Mouse (Mus musculus): ENCODE measurements around the gene Ddx19b. TPM values are rescaled to one million over a fixed set of nuclear protein-coding genes. Genes with fewer than 3 reads are reported as not detected.
A peak's percentile ranks its signal among the peaks of the same experiment; 100 is the strongest.
"Not testable (repeated sequence)": the region's sequence is repeated elsewhere in the genome, so short reads cannot be mapped to it uniquely, and the experiment has no call there.

Gene Ddx19b
- polyA plus RNA-seq, 1 experiment from 2014 or later = 4.3 TPM

DNA sequence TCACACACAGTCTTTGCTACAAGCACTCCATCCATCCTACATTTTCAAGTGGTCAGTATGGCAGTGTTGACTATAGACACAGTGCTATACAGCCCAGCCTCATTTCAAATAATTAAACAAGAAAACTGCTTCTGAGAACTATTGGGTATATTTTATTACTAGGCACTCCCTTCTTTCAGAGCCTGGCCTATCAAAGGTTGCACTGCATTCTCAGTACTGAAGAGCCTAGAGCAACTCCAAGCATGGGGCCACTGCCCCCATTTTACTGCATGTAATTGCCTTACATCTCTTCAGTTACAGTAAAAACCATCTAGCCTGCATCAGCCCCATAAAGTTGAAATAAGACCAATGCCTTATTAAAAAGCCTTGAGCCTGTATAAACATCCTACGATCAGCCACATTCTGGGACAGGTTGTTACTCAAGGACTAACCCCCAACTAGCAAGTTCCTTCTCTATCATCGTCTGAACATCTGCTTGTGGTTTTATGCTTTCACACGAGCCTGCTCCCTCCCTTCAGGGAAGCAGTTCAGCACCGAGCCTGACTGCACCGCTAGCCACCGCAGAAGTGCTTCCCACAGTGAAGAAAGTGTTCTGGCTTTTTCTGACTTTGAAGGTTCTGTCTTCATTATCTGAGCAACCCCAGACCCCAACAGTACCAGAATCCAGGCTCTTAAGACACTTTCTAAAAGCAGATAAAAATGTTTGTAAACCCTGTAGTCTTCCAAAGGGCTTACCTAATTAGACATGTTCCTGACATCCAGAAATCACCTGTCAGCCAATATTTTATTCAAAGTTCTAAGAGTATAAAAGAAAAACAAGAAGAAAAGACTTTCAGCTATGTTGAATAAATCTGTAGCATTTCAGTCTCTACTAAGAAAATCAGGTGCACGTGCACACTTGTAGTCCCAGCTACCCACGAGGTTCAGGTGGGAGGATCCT, 43.5 kb downstream of the Ddx19b start:
- no peaks in the 10 kb centered on the region for H3K4me1 ChIP-seq
- H3K9ac ChIP-seq = no peak overlapping the region
- H3K27me3 ChIP-seq = no peaks in the 10 kb centered on the region
- peaks cover 92% of the 10 kb centered on the region for H3K36me3 ChIP-seq
- H3K4me2 ChIP-seq = no peak overlapping the region
- no peak overlapping the region for H3K27ac ChIP-seq
- 71% methylated on average over 8 of the region's 8 CpGs for WGBS
- no peaks in the 10 kb centered on the region for H3K9me3 ChIP-seq
- no peak overlapping the region for H3K4me3 ChIP-seq
- ATAC-seq (ENCODE audit: insufficient number of reproducible peaks, insufficient read depth, low FRiP score, low TSS enrichment, low read depth) = no peak

DNA sequence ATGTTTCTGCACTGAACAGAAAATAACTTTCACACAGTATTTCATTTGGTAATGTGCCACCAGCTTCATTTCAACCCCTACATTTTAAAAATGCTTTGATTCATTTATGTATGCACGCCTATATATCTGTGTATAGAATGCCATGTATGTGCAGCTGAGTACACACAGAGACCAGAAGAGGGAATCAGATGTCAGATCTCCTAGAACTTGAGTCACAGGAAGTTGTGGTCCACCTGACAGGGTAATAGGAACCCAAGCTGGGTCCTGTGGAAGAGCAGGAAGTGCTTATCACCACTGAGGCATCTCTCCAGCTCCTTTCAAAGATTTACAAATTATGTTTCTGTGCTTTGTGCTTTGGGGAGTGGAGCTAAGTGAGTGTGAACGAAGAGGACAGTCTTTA, 50.2 kb downstream of the Ddx19b start:
- H3K36me3 ChIP-seq = peaks cover 75% of the 10 kb centered on the region
- no peak overlapping the region for H3K27ac ChIP-seq
- no peaks in the 10 kb centered on the region for H3K27me3 ChIP-seq
- H3K9ac ChIP-seq = no peak overlapping the region
- ATAC-seq (ENCODE audit: insufficient number of reproducible peaks, insufficient read depth, low FRiP score, low TSS enrichment, low read depth) = no peak
- H3K4me2 ChIP-seq = no peak overlapping the region
- no peaks in the 10 kb centered on the region for H3K9me3 ChIP-seq
- no peak overlapping the region for H3K4me3 ChIP-seq
- WGBS = 90% methylated on average over 2 of the region's 2 CpGs
- H3K4me1 ChIP-seq = no peaks in the 10 kb centered on the region

DNA sequence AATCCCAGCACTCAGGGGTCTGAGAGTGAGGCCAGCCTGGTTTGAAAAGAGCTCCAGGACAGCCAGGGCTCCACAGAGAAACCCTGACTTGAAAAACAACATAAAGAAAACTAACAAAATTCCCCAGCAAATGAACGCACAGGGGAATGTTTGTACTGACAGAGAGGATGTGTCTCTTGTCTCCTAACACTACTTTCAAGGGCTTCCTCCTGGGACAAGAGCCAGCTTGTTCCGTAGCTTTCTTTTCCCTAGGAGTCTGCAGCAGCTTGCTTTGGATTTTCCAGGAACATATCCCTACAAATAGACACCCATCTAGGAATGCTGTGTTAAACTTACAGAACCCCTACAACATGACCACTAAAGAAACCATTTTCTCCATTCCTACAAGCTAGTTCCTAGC, 53.6 kb downstream of the Ddx19b start:
- WGBS = 82% methylated on average over 2 of the region's 2 CpGs
- ATAC-seq (ENCODE audit: insufficient number of reproducible peaks, insufficient read depth, low FRiP score, low TSS enrichment, low read depth) = not testable (repeated sequence)

DNA sequence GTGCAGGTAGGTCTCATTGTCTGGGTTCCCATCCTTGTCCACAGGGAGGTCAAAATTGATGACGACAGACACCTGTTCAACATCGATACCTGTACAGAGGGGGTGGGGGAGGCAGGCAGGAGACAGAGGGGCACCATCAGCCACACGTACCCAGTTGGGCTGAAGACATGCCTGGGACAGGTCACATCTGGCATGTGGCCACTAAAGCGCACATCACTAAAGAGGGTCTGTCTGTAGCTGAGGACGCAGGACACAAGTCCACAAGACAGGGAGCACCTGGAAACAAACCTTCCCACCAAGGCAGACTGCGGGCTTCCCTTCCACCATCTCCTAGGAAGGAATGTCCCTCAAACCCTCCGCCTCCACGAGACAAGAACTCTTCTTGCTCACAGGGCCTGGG, 55.0 kb downstream of the Ddx19b start:
- peaks cover 69% of the 10 kb centered on the region for H3K36me3 ChIP-seq
- not testable (repeated sequence) for H3K9ac ChIP-seq, H3K4me1 ChIP-seq

More for the DNA sequence above, 53.6 kb downstream of the Ddx19b start:
- H3K27me3 ChIP-seq, H3K4me2 ChIP-seq, H3K9ac ChIP-seq, H3K4me3 ChIP-seq, H3K9me3 ChIP-seq, H3K4me1 ChIP-seq, H3K27ac ChIP-seq: not testable (repeated sequence)
- H3K36me3 ChIP-seq = peaks cover 72% of the 10 kb centered on the region

DNA sequence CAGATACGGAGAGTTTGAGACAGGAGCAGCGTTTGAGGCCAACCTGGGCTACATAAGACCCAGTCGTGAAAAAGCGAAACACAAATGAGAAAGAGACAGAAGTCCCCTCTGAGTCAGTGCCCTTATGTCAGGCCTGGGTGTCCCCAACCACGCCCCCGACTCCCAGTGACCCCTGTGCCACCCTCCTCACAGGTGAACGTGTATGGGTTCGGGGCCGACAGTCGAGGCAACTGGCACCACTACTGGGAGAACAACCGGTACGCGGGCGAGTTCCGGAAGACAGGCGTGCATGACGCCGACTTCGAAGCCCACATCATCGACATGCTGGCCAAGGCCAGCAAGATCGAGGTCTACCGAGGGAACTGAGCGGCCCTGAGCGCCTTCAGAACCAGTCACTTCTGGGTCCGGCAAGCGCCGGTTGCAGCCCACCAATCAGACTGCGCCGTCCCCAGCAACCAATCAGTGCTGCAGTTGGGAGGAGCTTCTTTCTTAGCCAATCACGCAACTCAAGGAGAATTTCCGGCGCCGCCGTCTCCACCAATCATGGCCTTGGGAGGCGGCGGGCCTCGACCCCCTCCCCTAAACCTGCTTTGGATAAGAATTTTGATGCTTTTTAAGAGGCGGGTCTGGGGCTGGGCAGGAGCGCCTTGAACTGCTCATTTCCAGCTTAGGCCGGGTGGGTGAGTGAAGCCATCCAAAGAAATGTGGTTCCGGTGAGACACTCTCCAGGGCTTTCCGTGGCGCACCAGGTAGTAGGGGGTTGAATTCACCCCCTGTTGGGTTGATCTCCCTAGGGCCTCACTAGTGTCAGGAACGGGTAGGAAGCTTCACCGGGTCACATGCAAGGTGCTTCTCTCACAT, 61.4 kb downstream of the Ddx19b start:
- Histone ChIP-seq H3K27me3 (no peaks in the 10 kb centered on the region), H3K27ac (peak overlapping the region; percentile 62), H3K36me3 (peaks cover 78% of the 10 kb centered on the region), H3K9ac (peak overlapping the region; percentile 69), H3K4me3 (peak overlapping the region; percentile 47), H3K9me3 (no peaks in the 10 kb centered on the region), H3K4me1 (peaks cover 15% of the 10 kb centered on the region), H3K4me2 (peak overlapping the region; percentile 74)
- ATAC-seq (ENCODE audit: insufficient number of reproducible peaks, insufficient read depth, low FRiP score, low TSS enrichment, low read depth) = peak; percentile 94
- WGBS = 6% methylated on average over 45 of the region's 45 CpGs

More for the DNA sequence above, 55.0 kb downstream of the Ddx19b start:
- H3K27me3 ChIP-seq; ATAC-seq (ENCODE audit: insufficient number of reproducible peaks, insufficient read depth, low FRiP score, low TSS enrichment, low read depth); H3K9me3 ChIP-seq; H3K4me2 ChIP-seq; H3K27ac ChIP-seq; H3K4me3 ChIP-seq: not testable (repeated sequence)
- WGBS = 93% methylated on average over 8 of the region's 8 CpGs

DNA sequence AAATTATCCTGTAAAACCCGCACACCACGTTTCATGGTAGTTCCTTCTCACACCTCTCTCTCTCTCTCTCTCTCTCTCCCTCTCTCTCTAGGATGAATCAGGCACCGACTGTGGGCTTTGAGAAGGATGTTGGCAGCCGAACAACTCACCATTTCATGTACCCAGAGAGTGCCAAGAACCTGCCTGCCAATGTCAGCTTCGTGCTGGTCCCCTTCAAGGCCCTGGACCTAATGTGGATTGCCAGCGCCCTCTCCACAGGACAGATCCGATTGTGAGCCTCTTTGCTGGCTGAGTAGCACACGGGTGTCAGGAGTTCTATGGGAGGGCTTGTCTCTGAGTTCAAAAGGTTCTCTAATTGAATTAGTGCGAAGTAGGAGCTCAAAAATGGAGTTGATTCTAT, 64.2 kb downstream of the Ddx19b start:
- 80% methylated on average over 9 of the region's 9 CpGs for WGBS
- Histone ChIP-seq H3K9ac (no peak overlapping the region), H3K9me3 (no peaks in the 10 kb centered on the region), H3K36me3 (peaks cover 75% of the 10 kb centered on the region), H3K4me2 (no peak overlapping the region), H3K4me3 (no peak overlapping the region), H3K4me1 (peaks cover 15% of the 10 kb centered on the region), H3K27ac (no peak overlapping the region), H3K27me3 (no peaks in the 10 kb centered on the region)
- no peak for ATAC-seq (ENCODE audit: insufficient number of reproducible peaks, insufficient read depth, low FRiP score, low TSS enrichment, low read depth)

DNA sequence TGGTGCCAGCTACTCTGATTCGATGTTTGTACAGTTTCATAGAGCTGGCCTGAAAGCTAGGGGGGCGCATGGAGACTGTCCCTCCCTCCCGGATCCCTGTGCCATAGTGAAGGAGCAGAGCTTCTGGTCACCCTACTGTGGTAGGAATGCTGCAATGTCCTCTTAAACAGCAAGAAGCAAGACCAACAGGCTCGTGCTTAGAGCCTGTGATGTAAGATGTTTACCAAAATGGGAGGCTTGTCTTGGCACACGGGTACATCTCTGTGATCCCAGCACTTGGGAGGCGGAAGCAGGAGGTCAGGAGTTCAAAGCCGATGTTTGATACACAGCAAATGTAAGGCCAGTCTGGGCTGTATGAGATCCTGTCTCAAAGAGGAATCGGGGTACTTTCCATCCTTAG, 65.0 kb downstream of the Ddx19b start:
- Histone ChIP-seq H3K4me2 (no peak overlapping the region), H3K4me1 (peaks cover 15% of the 10 kb centered on the region), H3K9ac (no peak overlapping the region), H3K27me3 (no peaks in the 10 kb centered on the region), H3K36me3 (peaks cover 76% of the 10 kb centered on the region), H3K9me3 (no peaks in the 10 kb centered on the region), H3K4me3 (no peak overlapping the region), H3K27ac (no peak overlapping the region)
- no peak for ATAC-seq (ENCODE audit: insufficient number of reproducible peaks, insufficient read depth, low FRiP score, low TSS enrichment, low read depth)
- WGBS = 90% methylated on average over 8 of the region's 8 CpGs

DNA sequence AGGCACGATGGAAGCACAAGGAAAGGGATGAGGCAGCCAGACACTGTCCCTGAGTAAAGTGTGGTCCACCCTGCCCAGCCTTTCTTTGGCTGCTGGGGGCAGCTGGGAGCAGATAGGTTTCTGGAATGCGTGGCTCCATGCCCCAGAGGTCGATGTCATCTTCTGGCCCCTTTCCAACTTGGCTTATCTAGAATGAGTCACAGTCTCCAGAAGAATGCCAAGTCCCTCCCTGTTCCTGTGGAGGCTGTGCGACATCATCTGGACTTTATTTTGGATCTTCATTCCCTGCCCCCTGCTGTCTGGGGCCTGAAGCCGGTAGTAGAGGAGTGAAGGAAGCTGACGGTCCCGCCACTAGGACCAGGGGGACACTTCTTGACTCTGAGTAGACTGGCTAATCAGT, 66.0 kb downstream of the Ddx19b start:
- 45% methylated on average over 7 of the region's 7 CpGs for WGBS
- Histone ChIP-seq H3K27ac (no peak overlapping the region), H3K36me3 (peaks cover 71% of the 10 kb centered on the region), H3K27me3 (no peaks in the 10 kb centered on the region), H3K4me3 (no peak overlapping the region), H3K9ac (no peak overlapping the region), H3K9me3 (no peaks in the 10 kb centered on the region), H3K4me1 (peaks cover 11% of the 10 kb centered on the region), H3K4me2 (no peak overlapping the region)
- ATAC-seq (ENCODE audit: insufficient number of reproducible peaks, insufficient read depth, low FRiP score, low TSS enrichment, low read depth) = no peak

DNA sequence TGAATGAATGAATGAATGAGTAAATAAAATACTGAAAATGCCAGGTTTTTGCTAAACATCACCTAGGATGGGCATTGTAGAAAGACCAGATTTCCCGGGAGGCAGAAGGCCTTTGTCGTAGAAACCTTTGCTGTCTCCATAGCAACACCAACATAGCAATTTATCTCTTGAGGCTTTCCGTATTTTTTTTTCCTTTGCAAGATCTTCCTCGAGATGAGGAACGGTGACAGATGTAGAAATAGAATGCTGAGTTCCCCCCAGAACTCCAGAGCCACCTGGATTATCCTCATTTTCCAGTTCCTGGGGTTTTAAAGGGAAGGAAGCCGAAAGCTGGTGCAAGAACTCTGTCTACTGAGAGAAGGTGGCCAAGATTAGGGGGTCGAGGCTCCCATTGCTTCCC, 66.9 kb downstream of the Ddx19b start:
- H3K36me3 ChIP-seq = peaks cover 75% of the 10 kb centered on the region

DNA sequence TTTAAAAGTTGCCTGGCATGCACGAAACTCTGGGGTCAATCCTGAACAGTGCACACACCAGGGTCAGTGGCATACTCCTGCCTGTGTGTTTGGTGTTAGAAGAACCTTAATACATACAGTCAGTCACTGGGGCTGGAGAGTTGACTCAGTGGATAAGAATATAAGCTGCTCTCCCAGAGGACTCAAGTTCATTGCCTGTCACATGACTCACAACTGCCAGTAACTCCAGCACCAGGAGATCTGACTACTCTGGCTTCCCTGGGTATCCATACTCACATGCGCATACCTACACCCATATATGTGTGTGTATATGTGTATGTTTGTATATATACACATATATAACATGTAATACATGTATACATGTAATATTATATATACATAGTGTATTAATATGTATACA, 68.5 kb downstream of the Ddx19b start:
- no peak overlapping the region for H3K27ac ChIP-seq
- WGBS = 92% methylated on average over 2 of the region's 2 CpGs

More for the DNA sequence above, 66.9 kb downstream of the Ddx19b start:
- Histone ChIP-seq H3K4me3 (no peak overlapping the region), H3K27me3 (no peaks in the 10 kb centered on the region), H3K4me2 (no peak overlapping the region), H3K9ac (no peak overlapping the region), H3K4me1 (peaks cover 6% of the 10 kb centered on the region; the same call in 1 of the 2 replicates), H3K9me3 (no peaks in the 10 kb centered on the region), H3K27ac (no peak overlapping the region)
- WGBS = 86% methylated on average over 7 of the region's 7 CpGs
- no peak for ATAC-seq (ENCODE audit: insufficient number of reproducible peaks, insufficient read depth, low FRiP score, low TSS enrichment, low read depth)

DNA sequence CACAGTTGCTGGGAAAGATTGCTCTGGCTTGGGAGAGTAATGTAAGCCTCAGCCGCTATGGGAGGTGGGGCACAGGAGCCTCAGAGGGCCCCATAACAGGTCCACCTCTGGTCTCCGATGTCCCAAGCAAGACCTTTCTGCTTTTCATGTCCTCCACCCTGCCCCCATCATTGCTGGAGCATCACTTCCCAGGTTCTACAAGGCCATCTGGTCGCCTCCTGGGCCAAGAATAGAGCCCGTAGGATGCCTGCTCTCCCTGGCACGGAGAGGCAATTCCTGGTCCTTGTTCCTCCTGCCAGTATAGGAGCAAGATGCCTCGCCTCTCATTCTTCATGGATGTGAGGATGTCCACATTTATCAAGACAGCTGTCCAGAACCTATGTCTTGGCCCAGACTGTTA, 71.6 kb downstream of the Ddx19b start:
- no peak overlapping the region for H3K27ac ChIP-seq
- H3K4me3 ChIP-seq = no peak overlapping the region
- peaks cover 71% of the 10 kb centered on the region for H3K36me3 ChIP-seq
- no peak overlapping the region for H3K9ac ChIP-seq
- ATAC-seq (ENCODE audit: insufficient number of reproducible peaks, insufficient read depth, low FRiP score, low TSS enrichment, low read depth) = no peak
- no peaks in the 10 kb centered on the region for H3K9me3 ChIP-seq
- H3K4me2 ChIP-seq = no peak overlapping the region
- 0 out of 2 replicates have a peak, but pooled peaks cover 1% of the 10 kb centered on the region for H3K4me1 ChIP-seq
- H3K27me3 ChIP-seq = no peaks in the 10 kb centered on the region
- WGBS = 94% methylated on average over 6 of the region's 6 CpGs

More for the DNA sequence above, 68.5 kb downstream of the Ddx19b start:
- Histone ChIP-seq H3K9ac (no peak overlapping the region), H3K9me3 (no peaks in the 10 kb centered on the region), H3K4me1 (peaks cover 6% of the 10 kb centered on the region; the same call in 1 of the 2 replicates), H3K4me2 (no peak overlapping the region), H3K36me3 (peaks cover 84% of the 10 kb centered on the region), H3K4me3 (no peak overlapping the region), H3K27me3 (no peaks in the 10 kb centered on the region)
- no peak for ATAC-seq (ENCODE audit: insufficient number of reproducible peaks, insufficient read depth, low FRiP score, low TSS enrichment, low read depth)
